Mouse (Mus musculus): Measurements from ENCODE around the gene Rhobtb1. TPM values are rescaled to one million over a fixed set of nuclear protein-coding genes. Genes with fewer than 3 reads are reported as not detected.
A peak's percentile ranks its signal among the peaks of the same experiment; 100 is the strongest.

The Rhobtb1 gene
- polyA plus RNA-seq, 1 experiment from 2014 or later, result 17.4 TPM

DNA sequence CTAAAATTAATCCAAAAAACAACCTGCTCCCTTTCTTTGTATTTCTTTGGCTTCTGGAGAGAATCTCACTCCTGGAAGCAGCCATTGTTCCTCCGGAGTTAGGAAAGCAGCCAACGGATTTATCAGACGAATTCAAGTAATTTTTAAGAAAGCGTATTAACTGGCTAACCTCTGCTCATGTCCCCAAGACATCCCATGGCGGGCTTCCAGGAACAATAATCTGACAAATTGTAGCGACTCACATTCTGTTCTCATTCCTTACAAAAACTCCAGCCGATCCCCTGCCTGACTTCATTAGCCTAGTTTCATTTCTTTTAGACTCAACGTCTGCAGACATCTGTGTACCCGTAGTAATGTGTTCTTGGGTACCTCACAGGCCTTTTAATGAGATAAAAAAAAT, 107.4 kb downstream of the Rhobtb1 start:
- Histone ChIP-seq H3K9ac (ENCODE audit: low read depth, low read length) (no peak overlapping the region), H3K27ac (ENCODE audit: low read depth, low read length) (no peak overlapping the region; the same call in 1 of the 2 replicates), H3K4me2 (no peak overlapping the region), H3K27me3 (replicated peaks; ENCODE audit: control insufficient read depth, insufficient read depth, low read length) (no peaks in the 10 kb centered on the region), H3K9me3 (ENCODE audit: control insufficient read depth, low read length) (no peaks in the 10 kb centered on the region), H3K4me3 (ENCODE audit: low read depth, low read length) (no peak overlapping the region), H3K4me1 (replicated peaks; ENCODE audit: control insufficient read depth, insufficient read depth, low read length) (peaks cover 13% of the 10 kb centered on the region), H3K36me3 (ENCODE audit: control insufficient read depth, insufficient read depth, low read length) (no peaks in the 10 kb centered on the region; the same call in 1 of the 2 replicates)
- DNase-seq (ENCODE audit: low spot score) (no peak), ATAC-seq (replicated peaks; ENCODE audit: low FRiP score) (no peak)
- WGBS, result 75% methylated on average over 9 of the region's 9 CpGs

DNA sequence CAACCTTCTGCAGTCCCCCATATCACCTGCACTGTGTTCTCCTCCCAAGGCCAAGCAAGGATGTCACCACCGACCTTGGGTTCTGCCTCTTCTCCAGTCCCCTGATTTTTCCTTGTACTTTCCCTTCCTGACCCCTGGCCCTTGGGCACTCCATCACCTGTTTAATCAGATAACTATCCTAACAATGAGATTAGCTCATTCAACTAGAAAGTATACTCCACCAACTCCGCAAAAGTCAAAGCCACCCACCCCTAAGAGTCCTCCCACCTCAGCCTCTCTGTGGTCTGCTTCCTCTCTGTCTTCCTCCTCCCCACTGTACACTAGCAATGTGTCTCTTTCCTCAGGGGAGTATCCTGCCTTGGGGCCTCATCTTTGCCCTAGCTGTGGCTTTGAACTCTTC, 107.9 kb downstream of the Rhobtb1 start:
- H3K4me3 ChIP-seq (ENCODE audit: low read depth, low read length), result no peak overlapping the region
- no peaks in the 10 kb centered on the region; the same call in 1 of the 2 replicates for H3K36me3 ChIP-seq (ENCODE audit: control insufficient read depth, insufficient read depth, low read length)
- no peaks in the 10 kb centered on the region for H3K27me3 ChIP-seq (replicated peaks; ENCODE audit: control insufficient read depth, insufficient read depth, low read length)
- peaks cover 12% of the 10 kb centered on the region for H3K4me1 ChIP-seq (replicated peaks; ENCODE audit: control insufficient read depth, insufficient read depth, low read length)
- H3K27ac ChIP-seq (ENCODE audit: low read depth, low read length), result peak overlapping the region; percentile 23; the same call in 1 of the 2 replicates
- DNase-seq (ENCODE audit: low spot score), result no peak
- no peaks in the 10 kb centered on the region for H3K9me3 ChIP-seq (ENCODE audit: control insufficient read depth, low read length)
- H3K9ac ChIP-seq (ENCODE audit: low read depth, low read length), result no peak overlapping the region
- no peak overlapping the region for H3K4me2 ChIP-seq
- no peak for ATAC-seq (replicated peaks; ENCODE audit: low FRiP score)
- 48% methylated on average over 2 of the region's 2 CpGs for WGBS

GRCm38 (mm10) chr10:69259929-69260328, 108.7 kb downstream of the Rhobtb1 start:
- Histone ChIP-seq H3K36me3 (ENCODE audit: control insufficient read depth, insufficient read depth, low read length) (no peaks in the 10 kb centered on the region; the same call in 1 of the 2 replicates), H3K4me3 (ENCODE audit: low read depth, low read length) (no peak overlapping the region), H3K4me1 (replicated peaks; ENCODE audit: control insufficient read depth, insufficient read depth, low read length) (peaks cover 10% of the 10 kb centered on the region; the same call in 1 of the 2 replicates), H3K27me3 (replicated peaks; ENCODE audit: control insufficient read depth, insufficient read depth, low read length) (no peaks in the 10 kb centered on the region), H3K9ac (ENCODE audit: low read depth, low read length) (no peak overlapping the region), H3K27ac (ENCODE audit: low read depth, low read length) (no peak overlapping the region), H3K4me2 (no peak overlapping the region), H3K9me3 (ENCODE audit: control insufficient read depth, low read length) (no peaks in the 10 kb centered on the region)
- DNase-seq (ENCODE audit: low spot score) (no peak), ATAC-seq (replicated peaks; ENCODE audit: low FRiP score) (no peak)
- 74% methylated on average over 8 of the region's 8 CpGs for WGBS

GRCm38 (mm10) chr10:69262918-69263822, 111.9 kb downstream of the Rhobtb1 start:
- 62% methylated on average over 14 of the region's 14 CpGs for WGBS
- Histone ChIP-seq H3K36me3 (ENCODE audit: control insufficient read depth, insufficient read depth, low read length) (no peaks in the 10 kb centered on the region; the same call in 1 of the 2 replicates), H3K4me3 (ENCODE audit: low read depth, low read length) (no peak overlapping the region), H3K9ac (ENCODE audit: low read depth, low read length) (no peak overlapping the region), H3K4me1 (replicated peaks; ENCODE audit: control insufficient read depth, insufficient read depth, low read length) (peaks cover 5% of the 10 kb centered on the region; the same call in 1 of the 2 replicates), H3K9me3 (ENCODE audit: control insufficient read depth, low read length) (no peaks in the 10 kb centered on the region), H3K4me2 (no peak overlapping the region), H3K27me3 (replicated peaks; ENCODE audit: control insufficient read depth, insufficient read depth, low read length) (no peaks in the 10 kb centered on the region), H3K27ac (ENCODE audit: low read depth, low read length) (peak overlapping the region; percentile 30; the same call in 1 of the 2 replicates)
- ATAC-seq (replicated peaks; ENCODE audit: low FRiP score) (no peak), DNase-seq (ENCODE audit: low spot score) (no peak)

GRCm38 (mm10) chr10:69263906-69264305, 112.7 kb downstream of the Rhobtb1 start:
- Histone ChIP-seq H3K27ac (ENCODE audit: low read depth, low read length) (no peak overlapping the region), H3K4me1 (replicated peaks; ENCODE audit: control insufficient read depth, insufficient read depth, low read length) (peaks cover 5% of the 10 kb centered on the region; the same call in 1 of the 2 replicates), H3K9me3 (ENCODE audit: control insufficient read depth, low read length) (no peaks in the 10 kb centered on the region), H3K36me3 (ENCODE audit: control insufficient read depth, insufficient read depth, low read length) (no peaks in the 10 kb centered on the region; the same call in 1 of the 2 replicates), H3K27me3 (replicated peaks; ENCODE audit: control insufficient read depth, insufficient read depth, low read length) (no peaks in the 10 kb centered on the region), H3K4me2 (no peak overlapping the region), H3K9ac (ENCODE audit: low read depth, low read length) (no peak overlapping the region), H3K4me3 (ENCODE audit: low read depth, low read length) (no peak overlapping the region)
- DNase-seq (ENCODE audit: low spot score) (no peak), ATAC-seq (replicated peaks; ENCODE audit: low FRiP score) (no peak)
- WGBS, result 67% methylated on average over 2 of the region's 2 CpGs

DNA sequence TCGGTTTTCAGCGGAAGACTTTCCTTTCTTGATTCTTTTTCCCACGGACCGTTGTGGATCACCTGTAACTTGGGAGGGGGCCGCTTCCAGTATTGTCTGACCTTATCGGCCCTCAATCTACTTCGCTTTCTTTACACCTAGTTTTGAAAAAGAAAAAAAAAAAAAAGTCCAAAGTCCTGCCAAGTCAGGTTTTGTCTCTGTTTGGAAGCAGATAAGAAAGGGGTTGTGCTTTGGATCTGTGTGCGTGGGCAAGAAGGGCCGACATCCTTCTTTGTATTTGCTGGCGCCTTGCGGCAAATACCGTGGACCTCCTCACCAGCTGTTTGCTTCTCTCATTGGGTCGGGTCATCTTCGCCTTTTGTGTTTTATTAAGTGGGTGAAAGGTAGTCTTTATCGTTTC, 114.2 kb downstream of the Rhobtb1 start:
- H3K9ac ChIP-seq (ENCODE audit: low read depth, low read length), result no peak overlapping the region
- H3K9me3 ChIP-seq (ENCODE audit: control insufficient read depth, low read length), result no peaks in the 10 kb centered on the region
- H3K4me3 ChIP-seq (ENCODE audit: low read depth, low read length), result no peak overlapping the region
- DNase-seq (ENCODE audit: low spot score), result no peak
- no peak overlapping the region for H3K27ac ChIP-seq (ENCODE audit: low read depth, low read length)
- no peak for ATAC-seq (replicated peaks; ENCODE audit: low FRiP score)
- H3K4me1 ChIP-seq (replicated peaks; ENCODE audit: control insufficient read depth, insufficient read depth, low read length), result peaks cover 5% of the 10 kb centered on the region; the same call in 1 of the 2 replicates
- 81% methylated on average over 15 of the region's 15 CpGs for WGBS
- H3K36me3 ChIP-seq (ENCODE audit: control insufficient read depth, insufficient read depth, low read length), result 0 out of 2 replicates have a peak, but pooled peaks cover 6% of the 10 kb centered on the region
- H3K4me2 ChIP-seq, result no peak overlapping the region
- H3K27me3 ChIP-seq (replicated peaks; ENCODE audit: control insufficient read depth, insufficient read depth, low read length), result no peaks in the 10 kb centered on the region

- Histone ChIP-seq H3K27ac (ENCODE audit: low read depth, low read length) (no peak overlapping the region), H3K4me3 (ENCODE audit: low read depth, low read length) (no peak overlapping the region), H3K9me3 (ENCODE audit: control insufficient read depth, low read length) (no peaks in the 10 kb centered on the region), H3K4me1 (replicated peaks; ENCODE audit: control insufficient read depth, insufficient read depth, low read length) (peaks cover 5% of the 10 kb centered on the region; the same call in 1 of the 2 replicates), H3K9ac (ENCODE audit: low read depth, low read length) (no peak overlapping the region), H3K27me3 (replicated peaks; ENCODE audit: control insufficient read depth, insufficient read depth, low read length) (no peaks in the 10 kb centered on the region), H3K4me2 (no peak overlapping the region), H3K36me3 (ENCODE audit: control insufficient read depth, insufficient read depth, low read length) (0 out of 2 replicates have a peak, but pooled peaks cover 6% of the 10 kb centered on the region)
- no peak for ATAC-seq (replicated peaks; ENCODE audit: low FRiP score)
- 75% methylated on average over 10 of the region's 10 CpGs for WGBS
- DNase-seq (ENCODE audit: low spot score), result no peak
Measured at GRCm38 (mm10) chr10:69268061-69268643, 116.9 kb downstream of the Rhobtb1 start.

- H3K4me2 ChIP-seq, result no peak overlapping the region
- H3K36me3 ChIP-seq (ENCODE audit: control insufficient read depth, insufficient read depth, low read length), result peaks cover 10% of the 10 kb centered on the region; the same call in 1 of the 2 replicates
- 79% methylated on average over 10 of the region's 10 CpGs for WGBS
- no peak overlapping the region for H3K27ac ChIP-seq (ENCODE audit: low read depth, low read length)
- H3K4me1 ChIP-seq (replicated peaks; ENCODE audit: control insufficient read depth, insufficient read depth, low read length), result no peaks in the 10 kb centered on the region
- H3K9me3 ChIP-seq (ENCODE audit: control insufficient read depth, low read length), result no peaks in the 10 kb centered on the region
- no peak overlapping the region for H3K9ac ChIP-seq (ENCODE audit: low read depth, low read length)
- DNase-seq (ENCODE audit: low spot score), result no peak
- ATAC-seq (replicated peaks; ENCODE audit: low FRiP score), result no peak
- H3K27me3 ChIP-seq (replicated peaks; ENCODE audit: control insufficient read depth, insufficient read depth, low read length), result no peaks in the 10 kb centered on the region
- no peak overlapping the region for H3K4me3 ChIP-seq (ENCODE audit: low read depth, low read length)
Measured at GRCm38 (mm10) chr10:69271436-69271835, 120.2 kb downstream of the Rhobtb1 start.
